Mouse (Mus musculus) left cerebral cortex, postnatal 10 days (tissue): ENCODE measurements around the gene Gmeb2. TPM values are rescaled to one million over a fixed set of nuclear protein-coding genes. Genes with fewer than 3 reads are reported as not detected.

Experiments used
- DNase-seq, 2 experiments: peaks; one replicate each; pipeline ENCODE4 v3.0.0; 2021 to 2022; ENCODE audit warnings: low spot score in 2 of 2, mixed read lengths in 1 of 2; ENCODE audit errors: extremely low spot score in 1 of 2
- intact Hi-C: fragments of 180-260 bp; cut with DNase I; formaldehyde crosslinking; loops from one replicate; pipeline ENCODE4 v1.15.1; 2025
- total RNA-seq, 2 experiments: library from RNA; stranded (reverse); gene quantifications; 2 replicates each; pipeline ENCODE4 v1.2.3; 2021

Gmeb2 gene
- total RNA-seq, 2 experiments from 2014 or later: 15.5 to 17.6 TPM

DNA sequence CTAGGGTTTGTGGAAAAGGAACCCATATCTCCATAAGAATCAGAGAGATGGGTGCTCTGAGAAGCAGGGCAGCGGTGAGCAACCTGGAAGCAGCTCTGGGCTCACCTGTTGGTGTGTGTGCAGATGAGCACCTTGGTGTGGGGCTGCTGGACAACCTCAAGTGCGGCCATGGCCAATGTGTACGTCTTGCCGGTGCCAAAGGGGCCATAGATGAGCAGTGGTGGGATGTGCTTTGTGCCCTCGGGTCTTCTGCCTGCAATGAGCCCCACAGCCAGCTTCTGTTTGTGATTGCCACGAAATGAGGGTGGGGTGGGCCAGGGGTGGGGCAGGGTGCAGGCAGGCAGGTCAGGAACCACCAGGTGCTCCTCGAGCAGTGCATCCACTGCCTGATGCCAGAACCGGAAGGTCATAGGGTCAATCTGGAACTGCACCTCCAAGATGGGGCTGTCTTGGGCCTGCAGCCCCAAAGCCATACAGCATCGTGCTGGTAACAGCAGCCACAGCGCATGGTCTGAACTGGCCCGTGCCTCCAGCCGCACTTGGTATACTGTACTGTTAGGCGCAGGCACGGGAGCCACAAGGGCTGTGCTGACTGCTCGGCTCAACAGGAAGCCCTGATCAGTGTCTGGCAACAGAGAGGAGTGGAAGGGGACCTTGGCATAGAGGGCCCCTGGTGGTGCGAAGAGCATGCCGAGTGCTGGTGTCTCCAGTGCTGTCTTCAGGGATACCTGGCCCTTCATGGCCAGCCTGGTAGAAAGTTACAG is 50.4 kb downstream of the Gmeb2 start:
- intact Hi-C loops: no loop called here

DNA sequence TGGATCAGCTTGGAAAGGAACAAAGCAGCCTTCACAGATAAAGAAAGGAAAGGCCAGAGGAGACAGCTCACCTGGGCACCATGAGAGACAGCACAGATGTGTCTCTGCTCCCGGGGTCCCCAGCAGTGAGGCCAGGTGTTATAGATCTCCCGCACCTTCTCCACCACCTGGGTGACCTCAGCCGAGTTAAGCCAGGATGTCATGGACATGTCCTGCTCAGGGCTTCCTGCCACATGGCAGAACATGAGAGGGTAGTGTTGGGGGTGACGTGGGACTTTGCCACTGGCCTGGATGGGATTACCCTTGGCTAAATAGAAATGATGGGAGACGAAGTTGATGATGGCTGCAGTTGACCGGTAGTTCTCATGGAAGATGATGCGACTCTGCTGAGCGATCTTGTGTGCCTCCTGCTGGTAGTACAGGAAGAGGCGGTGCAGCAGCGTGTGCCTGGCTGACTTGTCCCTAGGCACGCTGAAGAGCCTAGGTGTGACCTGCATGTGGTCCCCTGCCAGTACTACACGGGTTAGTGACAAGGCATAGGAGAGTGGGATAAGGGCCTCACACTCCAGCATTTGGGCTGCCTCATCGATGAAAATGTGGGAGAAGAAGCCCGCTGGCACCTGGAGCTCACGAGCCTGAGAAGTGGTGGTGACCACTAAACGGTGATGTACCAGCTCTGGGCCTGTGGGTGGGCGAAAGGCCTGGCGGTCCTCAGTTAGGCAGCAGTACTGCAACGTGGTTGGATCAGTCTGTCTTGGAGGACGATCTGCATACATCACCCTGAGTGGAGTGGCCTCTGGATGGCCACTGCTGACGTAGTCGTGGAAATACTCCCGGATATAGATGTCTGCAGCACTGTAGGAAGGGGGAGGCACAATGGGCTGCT is 51.9 kb downstream of the Gmeb2 start:
- DNase-seq: peak in 1 of 2 experiments; percentile 16
- intact Hi-C loops: no loop called here

More for the DNA sequence above, 50.4 kb downstream of the Gmeb2 start:
- DNase-seq: peak in 1 of 2 experiments; percentile 13

DNA sequence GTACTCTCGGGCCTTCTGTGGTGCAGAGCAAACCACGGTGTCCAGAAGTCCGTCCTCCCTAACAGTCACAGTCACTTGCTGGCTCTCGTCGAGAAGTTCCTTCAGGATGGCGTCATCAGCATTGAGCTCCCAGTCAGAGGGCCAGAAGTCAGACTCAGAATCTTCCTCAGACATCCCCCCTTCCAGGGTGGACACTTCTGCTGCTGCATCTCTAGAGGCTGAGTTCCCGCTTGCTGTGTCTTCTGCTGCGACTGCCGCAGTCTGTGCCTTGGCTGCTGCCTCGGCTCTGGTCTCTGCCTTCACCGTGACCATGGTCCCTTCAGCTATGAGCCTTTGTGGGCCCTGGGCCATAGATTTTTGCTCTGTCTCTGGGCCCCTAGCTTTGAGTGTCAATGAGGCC is 53.2 kb downstream of the Gmeb2 start:
- intact Hi-C loops: no loop called here
- no peak for DNase-seq

DNA sequence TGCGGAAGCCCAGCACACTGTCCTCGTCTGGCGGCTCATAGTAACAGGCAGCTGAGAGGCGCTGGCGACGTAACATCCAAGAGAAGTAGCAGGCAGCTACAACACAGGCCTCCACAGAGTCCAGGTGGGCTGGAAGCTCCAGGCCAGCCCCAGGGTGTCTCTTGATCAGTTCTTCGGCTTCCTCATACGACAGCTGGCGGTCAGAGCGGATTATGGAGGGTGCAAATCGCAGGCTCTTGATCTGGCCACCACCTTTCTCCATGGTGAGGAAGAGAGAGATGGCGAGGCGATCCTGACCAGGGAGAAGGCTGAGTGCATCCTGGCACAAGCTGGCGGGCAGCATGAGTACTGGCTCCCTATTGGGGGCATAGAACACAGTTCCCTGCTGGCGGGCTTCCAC is 54.4 kb downstream of the Gmeb2 start:
- intact Hi-C loops: no loop called here

DNA sequence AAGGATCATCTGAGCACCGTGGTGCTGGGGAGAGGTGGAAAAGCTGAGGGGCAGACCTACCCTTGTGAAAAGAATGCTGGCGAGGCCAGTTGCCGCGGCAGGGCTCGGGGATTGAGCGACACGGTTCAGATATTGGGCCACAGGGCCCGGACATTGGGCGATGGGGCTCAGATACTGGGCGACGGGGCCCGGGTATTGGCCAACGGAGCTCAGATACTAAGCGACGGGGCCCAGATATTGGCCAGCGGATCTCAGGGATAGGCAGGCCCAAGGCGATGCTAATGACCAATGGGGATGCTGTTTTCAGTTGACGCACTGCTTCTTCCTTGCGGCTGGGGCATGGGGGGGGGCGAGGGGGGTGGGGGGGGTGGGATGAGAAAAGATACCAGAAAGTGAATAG is 56.7 kb downstream of the Gmeb2 start:
- intact Hi-C loops: no loop called here

More for the DNA sequence above, 54.4 kb downstream of the Gmeb2 start:
- no peak for DNase-seq

DNA sequence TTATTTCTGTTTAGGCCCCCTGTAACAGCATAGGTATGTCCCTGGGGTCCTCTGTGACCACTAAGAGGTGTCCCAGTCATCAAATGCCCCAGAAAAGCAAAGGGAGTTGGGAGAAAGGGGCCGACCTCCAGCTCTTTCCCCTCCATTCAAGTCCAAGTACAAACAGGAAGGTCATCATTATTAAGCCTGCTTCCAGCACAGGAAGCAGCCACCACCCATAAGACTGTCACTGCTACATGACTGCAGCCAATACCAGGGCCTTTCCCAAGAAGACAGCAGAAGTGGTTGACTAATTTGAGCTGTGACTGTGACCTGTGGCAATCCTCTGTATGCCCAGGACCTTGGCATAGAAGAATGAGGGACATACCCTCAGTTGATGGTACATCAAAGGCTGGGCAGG is 59.5 kb downstream of the Gmeb2 start:
- intact Hi-C loops: no loop called here
- no peak for DNase-seq

More for the DNA sequence above, 56.7 kb downstream of the Gmeb2 start:
- DNase-seq: no peak

DNA sequence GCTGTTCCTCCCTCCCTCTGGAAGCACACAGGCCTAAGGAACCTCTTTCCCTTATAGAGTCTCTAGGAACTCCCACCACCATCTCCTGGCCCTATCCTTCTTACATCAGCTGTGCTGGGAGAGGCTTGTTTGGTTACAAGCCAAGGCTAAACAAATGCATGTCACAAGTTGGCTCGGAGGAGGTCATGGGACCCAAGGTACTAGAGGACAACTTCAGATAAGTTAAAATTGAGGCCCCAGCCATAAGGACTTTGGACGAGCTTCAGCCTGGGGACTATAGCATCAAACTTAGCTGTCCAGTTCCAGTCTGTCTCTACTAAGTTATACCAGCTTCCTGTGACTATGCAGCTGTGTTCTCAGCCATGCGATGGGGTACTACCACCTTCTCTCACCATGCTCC is 60.7 kb downstream of the Gmeb2 start:
- DNase-seq: no peak
- intact Hi-C loops: no loop called here

DNA sequence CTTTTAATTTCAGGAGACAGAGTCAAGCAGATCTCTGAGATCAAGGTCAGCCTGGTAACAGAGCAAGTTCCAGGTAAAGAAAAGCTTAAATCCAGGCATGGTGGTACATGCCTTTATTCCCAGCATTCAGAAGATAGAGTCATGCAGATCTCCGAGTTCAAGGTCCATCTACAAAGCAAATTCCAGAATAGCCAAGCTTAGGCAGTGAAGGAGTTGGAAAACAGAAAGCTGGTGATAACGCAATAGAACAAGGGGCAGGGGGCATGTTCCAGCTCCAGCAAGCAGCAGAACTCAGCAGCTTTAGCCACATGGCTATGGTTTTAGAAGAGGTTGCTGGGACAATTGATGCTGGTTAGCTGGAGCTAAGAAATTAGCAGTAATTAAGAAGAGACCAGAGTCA is 62.8 kb downstream of the Gmeb2 start:
- intact Hi-C loops: no loop called here
- DNase-seq: no peak

DNA sequence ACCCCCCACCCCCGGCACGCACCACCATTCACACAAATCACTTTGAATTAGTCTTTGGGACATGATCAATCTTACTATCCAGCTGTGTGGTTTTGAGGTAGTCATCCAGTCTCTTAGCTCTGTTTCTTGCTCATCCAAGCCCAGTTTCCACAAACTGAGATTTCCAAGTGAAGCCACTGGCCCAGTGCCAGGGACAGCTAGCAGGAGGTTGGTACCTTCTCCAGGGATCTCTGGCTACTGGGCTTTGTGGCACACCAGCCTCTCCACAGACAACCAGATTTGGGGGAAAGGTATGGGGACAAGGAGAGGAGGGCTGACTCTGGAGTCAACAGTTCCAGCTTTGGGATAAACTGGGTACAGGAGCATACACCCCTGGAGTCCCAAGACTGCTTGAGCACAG is 67.5 kb downstream of the Gmeb2 start:
- intact Hi-C loops: no loop called here
- DNase-seq: peak in 1 of 2 experiments; percentile 46

DNA sequence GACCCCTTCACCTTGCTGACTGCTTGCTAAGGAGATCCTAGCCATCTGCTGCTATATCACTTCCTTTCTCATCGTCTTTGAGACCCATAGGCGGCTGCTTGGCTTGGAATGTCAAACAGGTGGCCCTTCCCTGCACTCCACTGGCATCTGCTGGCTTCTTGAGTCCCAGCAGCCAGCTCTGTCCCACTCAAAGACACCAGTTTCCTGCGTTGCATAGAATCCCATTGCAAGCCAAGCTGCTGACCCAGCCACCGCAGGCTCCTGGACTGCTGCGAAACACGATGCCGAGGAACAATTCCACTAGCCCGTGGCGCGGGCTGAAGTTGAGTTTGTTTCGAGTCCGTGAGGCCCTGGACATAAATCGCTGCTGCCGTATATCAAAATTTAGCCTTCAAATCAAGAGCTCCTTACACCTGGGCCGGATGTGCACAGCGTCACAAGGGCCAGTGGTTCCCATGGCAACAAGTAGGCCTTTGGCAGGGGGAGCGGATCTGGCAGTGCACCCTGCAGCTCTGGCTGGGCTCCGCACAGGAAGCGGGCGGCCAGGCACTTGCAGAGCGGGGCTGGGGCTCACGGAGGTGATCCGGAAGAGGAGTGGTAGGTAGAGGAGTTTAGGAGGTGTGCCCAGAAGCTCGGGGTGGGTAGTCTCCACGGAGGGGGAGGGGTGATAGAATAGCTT is 68.2 kb downstream of the Gmeb2 start, which contains the start of gene Fndc11:
Gene Fndc11, plus strand, starts transcription at position 476 of the 679 bp plus-strand sequence.
- intact Hi-C loops: no loop called here
- DNase-seq: peak; percentile 50 to 90

DNA sequence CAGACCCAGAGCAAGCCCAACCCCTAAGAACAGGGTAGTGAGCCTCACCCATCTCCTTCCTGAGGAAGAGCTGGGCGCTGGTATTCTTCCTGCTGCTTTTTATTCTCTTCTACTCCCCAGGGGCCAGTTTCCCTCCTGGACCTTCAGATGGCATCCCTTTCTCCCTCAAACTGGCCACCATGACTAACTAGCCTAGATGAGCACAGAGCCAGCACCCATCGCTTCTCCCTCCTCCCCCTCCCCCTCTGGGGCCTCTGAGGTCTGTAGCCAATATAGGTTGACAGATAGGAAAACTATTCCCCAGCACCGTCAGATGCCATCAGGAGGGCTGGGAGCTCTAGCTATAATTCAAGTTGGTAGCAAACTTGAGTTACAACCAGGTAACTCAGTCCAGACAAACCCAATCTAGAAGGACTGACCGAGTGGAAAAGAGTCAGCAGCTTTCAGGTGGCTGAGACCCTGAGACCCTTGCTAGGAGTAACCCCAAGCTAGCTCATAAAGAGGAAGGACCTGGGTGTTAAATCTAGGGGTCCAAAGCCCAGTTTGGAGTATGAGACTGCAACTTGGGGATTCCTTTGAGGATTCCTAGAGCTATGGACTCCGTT is 68.9 kb downstream of the Gmeb2 start:
- intact Hi-C loops: no loop called here
- DNase-seq: peak in 1 of 2 experiments; percentile 19

DNA sequence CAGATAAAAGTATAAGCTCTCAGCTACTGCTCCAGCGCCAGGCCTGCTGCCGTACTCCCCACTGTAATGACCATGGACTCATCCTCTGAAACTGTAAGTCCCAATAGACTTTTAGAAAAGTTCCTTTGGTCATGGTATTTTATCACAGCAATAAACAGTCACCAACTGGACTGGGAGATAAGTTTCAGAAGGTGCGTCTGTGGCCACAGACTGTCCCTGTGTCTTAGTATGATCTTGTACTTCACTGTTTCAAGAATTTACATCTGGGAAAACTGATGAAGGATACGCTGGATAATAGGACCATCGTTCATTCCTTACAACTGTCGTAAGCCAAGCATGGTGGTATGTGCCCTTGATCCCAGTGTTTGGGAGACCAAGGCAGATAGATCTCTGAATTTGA is 71.8 kb downstream of the Gmeb2 start:
- no peak for DNase-seq
- intact Hi-C loops: no loop called here

DNA sequence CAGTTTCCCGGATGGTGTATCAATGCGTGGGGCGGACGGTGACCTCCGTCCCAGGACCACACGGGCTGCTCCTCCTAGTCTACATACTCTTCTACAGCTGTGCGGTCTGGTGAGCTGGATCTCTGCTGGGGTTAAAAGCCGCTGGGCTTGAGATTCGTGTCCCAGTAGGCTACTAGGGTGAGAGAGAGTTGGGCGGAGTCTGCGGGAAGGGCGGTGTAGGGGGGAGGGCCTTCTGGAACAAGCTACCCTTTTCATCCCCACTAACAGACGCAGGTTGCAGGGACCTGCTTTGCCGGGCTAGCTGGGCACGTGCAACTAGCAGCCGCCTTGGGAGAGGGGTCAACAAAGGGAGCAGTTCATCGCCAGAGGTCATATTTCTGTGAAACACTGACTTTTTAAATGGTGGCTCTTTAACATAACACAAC is 74.8 kb downstream of the Gmeb2 start, which contains the start of gene Srms:
Gene Srms, minus strand, starts transcription at position 165 of the 425 bp plus-strand sequence.
- intact Hi-C loops: no loop called here
- DNase-seq: peak in 1 of 2 experiments; percentile 53

DNA sequence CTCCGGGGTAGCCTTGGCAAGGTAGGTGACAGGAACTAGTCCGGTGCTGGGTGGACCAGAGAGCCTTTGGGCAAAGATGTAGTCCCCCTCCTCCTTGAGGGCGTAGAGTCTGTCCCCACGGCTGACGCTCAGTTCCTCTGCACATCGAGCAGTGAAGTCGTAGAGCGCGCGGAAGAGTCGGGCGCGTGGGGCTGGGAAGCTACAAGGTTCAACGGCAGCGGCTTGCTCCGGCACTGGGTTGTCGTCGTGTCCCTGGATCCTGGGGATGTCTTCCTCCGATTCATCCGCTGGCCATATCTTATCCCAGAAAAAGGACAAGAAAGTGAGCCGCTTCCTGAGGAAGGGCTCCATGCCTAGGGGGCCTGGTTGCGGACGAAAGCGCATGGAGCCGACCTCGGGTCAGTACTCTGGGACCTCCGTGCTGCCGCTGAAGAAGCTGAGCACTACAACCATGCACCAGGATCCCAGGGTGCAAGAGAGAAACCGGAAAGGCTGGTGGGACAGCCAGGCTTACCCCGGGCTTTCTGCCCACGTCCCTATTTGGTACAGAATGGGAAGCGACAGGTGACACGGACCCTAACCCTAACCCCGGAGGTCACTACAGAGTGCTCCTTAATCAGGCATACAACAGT is 75.3 kb downstream of the Gmeb2 start:
- DNase-seq: no peak
- intact Hi-C loops: no loop called here

DNA sequence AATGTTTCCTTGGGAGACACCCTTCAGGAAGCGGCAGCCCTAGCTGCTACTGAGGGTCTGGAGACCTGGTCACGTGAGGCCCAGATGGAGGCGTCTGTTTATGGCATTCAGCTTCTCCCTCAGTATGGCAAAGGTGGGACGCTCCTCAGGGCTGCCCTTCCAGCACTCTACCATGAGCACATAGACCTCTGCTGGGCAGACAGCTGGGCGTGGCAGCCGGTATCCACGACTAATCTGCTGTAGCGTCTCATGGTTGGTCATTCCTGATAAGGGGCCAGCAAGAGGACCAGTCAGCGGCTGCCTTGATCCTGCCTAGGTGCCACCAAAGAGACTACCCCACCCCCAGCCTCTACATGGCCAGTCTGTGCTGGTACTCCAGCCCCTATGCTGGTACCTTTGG is 81.7 kb downstream of the Gmeb2 start:
- intact Hi-C loops: no loop called here
- DNase-seq: peak in 1 of 2 experiments; percentile 12

DNA sequence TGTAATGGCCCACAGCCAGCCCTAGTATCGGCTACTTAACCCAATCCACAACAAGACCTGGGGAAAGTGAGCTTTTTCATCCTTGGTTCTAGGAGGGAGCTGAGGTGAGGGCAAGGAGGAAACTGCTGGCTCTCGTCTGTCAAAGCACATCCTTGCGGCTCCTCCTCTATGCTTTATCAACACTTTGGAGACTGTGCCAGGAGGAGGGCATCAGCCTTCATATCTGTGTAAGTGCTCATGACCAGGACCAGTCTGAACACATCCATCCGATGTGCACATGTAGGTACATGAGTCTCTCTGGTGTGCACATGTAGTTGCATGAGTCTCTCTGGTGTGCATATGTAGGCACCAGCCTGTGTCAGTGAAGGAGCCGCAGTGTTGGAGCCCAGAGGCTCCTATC is 82.2 kb downstream of the Gmeb2 start:
- no peak for DNase-seq
- intact Hi-C loops: no loop called here

DNA sequence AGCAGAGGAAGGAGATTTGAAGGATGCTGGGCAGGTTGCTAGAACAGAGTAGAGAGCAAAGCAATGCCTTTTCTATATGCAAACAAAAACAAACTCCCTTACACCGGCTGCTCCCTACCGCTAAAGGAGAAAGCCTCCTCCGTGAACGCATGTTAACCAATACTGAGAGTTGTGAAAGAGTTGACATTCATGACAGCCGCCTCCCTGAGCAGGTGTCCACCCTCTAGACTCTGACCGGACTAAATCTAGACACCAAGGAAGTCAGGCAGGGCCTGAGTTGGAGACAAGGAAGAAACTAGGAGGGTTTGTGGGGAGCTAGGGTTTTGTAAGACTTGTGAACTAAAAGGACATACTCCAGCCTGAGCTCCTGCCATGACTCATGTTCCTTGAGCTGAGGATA is 84.9 kb downstream of the Gmeb2 start:
- intact Hi-C loops: no loop called here
- no peak for DNase-seq

DNA sequence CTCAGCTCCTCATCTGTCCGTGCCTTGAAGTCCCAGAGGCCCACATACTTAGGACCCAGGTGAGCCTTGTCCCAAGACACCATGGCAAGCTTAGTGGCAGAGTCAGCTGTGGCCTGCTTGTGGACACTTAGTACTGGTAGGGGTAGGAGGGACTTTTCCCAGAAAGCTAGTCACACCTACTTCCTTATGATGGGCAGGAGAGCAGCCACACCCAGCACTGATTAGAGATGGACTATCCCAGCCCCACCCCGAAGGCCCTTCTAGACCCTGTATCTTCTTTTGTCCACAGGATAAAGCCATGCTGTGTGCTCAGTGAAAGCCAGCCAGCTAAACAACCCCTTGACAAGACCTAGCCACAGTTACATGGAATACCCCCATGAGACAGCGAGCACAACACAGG is 85.4 kb downstream of the Gmeb2 start, which contains the start of gene Ptk6:
Gene Ptk6, minus strand, starts transcription at position 368 of the 400 bp plus-strand sequence.
- DNase-seq: no peak
- intact Hi-C loops: no loop called here
